Mouse (Mus musculus): ENCODE measurements around the gene Myzap. TPM values are rescaled to one million over a fixed set of nuclear protein-coding genes. Genes with fewer than 3 reads are reported as not detected.

The Myzap gene
- polyA plus RNA-seq, 1 experiment from 2014 or later, result 23.4 TPM

Other genes starting within 250 kb of the Myzap start
- 410 and 449 TPM in 2 replicates for gene Polr2m, start 106.4 kb downstream of the Myzap start, polyA plus RNA-seq (2016; fragmentation: Nextera tagmentation; extraction: Ambion mirVana)
- gene Cgnl1, start 179.2 kb upstream of the Myzap start, polyA plus RNA-seq (2016; fragmentation: Nextera tagmentation; extraction: Ambion mirVana), result 43.1 and 60.1 TPM in 2 replicates